Mouse (Mus musculus) lung, embryonic 15.5 days (tissue): ENCODE results near the gene Clec2g. TPM values are rescaled to one million over a fixed set of nuclear protein-coding genes. Genes with fewer than 3 reads are reported as not detected.
A peak's percentile ranks its signal among the peaks of the same experiment; 100 is the strongest.
"Not testable (repeated sequence)": the region's sequence is repeated elsewhere in the genome, so short reads cannot be mapped to it uniquely, and the experiment has no call there.

ENCODE experiments used
- ATAC-seq: fragments of 200-750 bp; cut with Nextera tagmentation; 2 replicates; pipeline ENCODE4 v1.8.0; 2017; ENCODE audit warnings: moderate number of reproducible peaks, borderline replicate concordance; ENCODE audit not compliant: low FRiP score, low TSS enrichment; ENCODE audit errors: extremely low read depth
- H3K27ac ChIP-seq: fragments of 300-500 bp; sonication (generic); 2 replicates; pipeline ENCODE4 v1.5.1; 2015; ENCODE audit warnings: moderate library complexity, mild to moderate bottlenecking, inconsistent platforms
- H3K27me3 ChIP-seq: fragments of 300-500 bp; sonication (generic); 2 replicates; pipeline ENCODE4 v1.6.1; 2015; ENCODE audit warnings: inconsistent platforms
- H3K36me3 ChIP-seq: fragments of 300-500 bp; sonication (generic); 2 replicates; pipeline ENCODE4 v1.6.1; 2015; ENCODE audit warnings: inconsistent platforms
- H3K4me1 ChIP-seq: fragments of 300-500 bp; sonication (generic); 2 replicates; pipeline ENCODE4 v1.6.1; 2015; ENCODE audit warnings: inconsistent platforms
- H3K4me2 ChIP-seq: fragments of 300-500 bp; sonication (generic); 2 replicates; pipeline ENCODE4 v1.6.1; 2015; ENCODE audit warnings: inconsistent platforms, mild to moderate bottlenecking, moderate library complexity
- H3K4me3 ChIP-seq: fragments of 300-500 bp; sonication (generic); 2 replicates; pipeline ENCODE4 v1.5.1; 2015; ENCODE audit warnings: mild to moderate bottlenecking, inconsistent platforms
- H3K9ac ChIP-seq: fragments of 300-500 bp; sonication (generic); 2 replicates; pipeline ENCODE4 v1.6.1; 2015; ENCODE audit warnings: inconsistent platforms
- H3K9me3 ChIP-seq: fragments of 300-500 bp; sonication (generic); 2 replicates; pipeline ENCODE4 v1.6.1; 2016; ENCODE audit warnings: inconsistent platforms
- WGBS: fragments of 180-500 bp; shearing (Covaris S2); methylation state at CpG from one replicate; pipeline ENCODE4 v1.1.7; 2015; 5-methylcytosine and 5-hydroxymethylcytosine counted together
- polyA plus RNA-seq: library from polyadenylated mRNA; unstranded; fragments of >200 nt; fragmentation: Nextera tagmentation; extraction: Ambion mirVana; gene quantifications from 2 replicates; pipeline ENCODE4 v1.2.1, GENCODE M21; 2015

Gene Clec2g
- 0.16 TPM in 1 of 2 replicates, not detected in the other for polyA plus RNA-seq

GRCm38 (mm10) chr6:128934081-128934480 is at the start of gene Clec2g:
Gene Clec2g (plus strand): TSS chr6:128934381.
- H3K27me3 ChIP-seq, ATAC-seq, H3K4me3 ChIP-seq, H3K36me3 ChIP-seq, H3K9ac ChIP-seq, H3K4me1 ChIP-seq, H3K9me3 ChIP-seq, H3K4me2 ChIP-seq: not testable (repeated sequence)
- WGBS: 91% methylated on average over 4 of the region's 4 CpGs
- H3K27ac ChIP-seq: peak within 1 kb of the TSS; percentile 37; the same call in 1 of the 2 replicates

DNA sequence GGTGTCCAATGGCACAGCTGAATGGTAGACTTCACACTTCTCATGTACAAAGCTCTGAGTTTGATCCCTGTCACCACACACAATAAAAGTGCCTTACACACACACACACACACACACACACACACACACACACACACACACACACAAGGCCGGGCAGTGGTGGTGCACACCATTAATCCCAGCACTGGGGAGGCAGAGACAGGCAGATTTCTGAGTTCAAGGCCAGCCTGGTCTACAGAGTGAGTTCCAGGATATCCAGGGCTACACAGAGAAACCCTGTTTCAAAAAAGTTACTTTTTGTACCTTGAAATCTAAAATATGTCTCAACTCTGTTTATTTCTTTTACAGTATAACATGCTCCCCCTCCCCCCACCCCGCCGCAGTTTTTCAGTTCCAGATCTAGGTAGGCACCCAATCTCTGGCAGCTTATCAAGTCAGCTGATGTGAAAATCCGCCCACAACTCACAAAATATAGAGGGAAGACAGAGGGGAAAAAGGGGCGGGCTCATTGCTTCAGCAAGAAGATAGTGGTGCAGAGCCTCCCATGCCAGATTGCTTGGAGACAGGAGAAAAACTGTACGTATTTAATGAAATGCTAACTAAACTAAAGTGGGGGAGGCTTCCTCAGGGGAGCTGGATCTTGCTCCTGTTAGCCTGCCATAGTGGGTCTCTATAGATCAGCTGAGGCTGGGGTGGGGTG is 46.9 kb upstream of the Clec2g start, which contains the start of gene Clec2i:
TSS of gene Clec2i (plus strand) at position 498 of the 700 bp plus-strand sequence.
- WGBS: 81% methylated on average over 6 of the region's 6 CpGs
- not testable (repeated sequence) for H3K27ac ChIP-seq, H3K4me3 ChIP-seq, H3K4me1 ChIP-seq, ATAC-seq, H3K36me3 ChIP-seq, H3K4me2 ChIP-seq, H3K9me3 ChIP-seq, H3K27me3 ChIP-seq, H3K9ac ChIP-seq

GRCm38 (mm10) chr6:128888834-128889233 is 45.3 kb upstream of the Clec2g start:
- H3K27ac ChIP-seq: no peak overlapping the region
- no peaks in the 10 kb centered on the region for H3K9me3 ChIP-seq
- H3K9ac ChIP-seq: no peak overlapping the region
- WGBS: 69% methylated on average over 5 of the region's 5 CpGs
- no peak overlapping the region for H3K4me2 ChIP-seq
- H3K4me1 ChIP-seq: no peaks in the 10 kb centered on the region
- no peaks in the 10 kb centered on the region for H3K36me3 ChIP-seq
- ATAC-seq: no peak
- no peaks in the 10 kb centered on the region for H3K27me3 ChIP-seq
- no peak overlapping the region for H3K4me3 ChIP-seq

DNA sequence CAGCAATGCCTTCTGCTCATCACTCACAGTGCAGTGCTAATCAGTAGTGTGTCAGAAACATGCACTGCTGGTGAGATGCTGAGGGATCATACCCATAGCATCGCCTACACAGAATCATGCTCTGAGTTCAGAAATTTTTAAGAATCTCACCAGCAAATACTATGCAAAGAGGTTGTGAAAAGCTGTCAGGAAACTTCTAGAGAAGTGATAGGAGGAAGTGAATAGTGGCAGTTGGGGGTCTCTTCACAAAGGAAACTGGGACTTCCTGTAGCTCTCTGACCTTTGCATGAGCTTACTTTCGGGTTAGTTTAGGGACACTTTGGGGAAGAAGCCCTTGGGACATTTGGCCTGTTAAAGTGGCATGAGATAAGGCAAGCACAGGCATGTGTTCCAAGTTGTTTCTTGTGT is 43.2 kb upstream of the Clec2g start, which contains the start of gene BC035044:
TSS of gene BC035044 (minus strand) at position 179 of the 408 bp plus-strand sequence.
- no peak within 1 kb of the TSS for H3K4me2 ChIP-seq
- H3K27me3 ChIP-seq: no peaks in the 10 kb centered on the region
- ATAC-seq: no peak
- H3K4me3 ChIP-seq: no peak within 1 kb of the TSS
- WGBS: 69% methylated on average over 2 of the region's 2 CpGs
- no peaks in the 10 kb centered on the region for H3K36me3 ChIP-seq
- H3K27ac ChIP-seq: no peak within 1 kb of the TSS
- H3K9ac ChIP-seq: no peak within 1 kb of the TSS
- H3K4me1 ChIP-seq: no peaks in the 10 kb centered on the region
- H3K9me3 ChIP-seq: no peaks in the 10 kb centered on the region

- H3K27ac ChIP-seq: no peak overlapping the region
- H3K9ac ChIP-seq: no peak overlapping the region
- no peak overlapping the region for H3K4me3 ChIP-seq
- H3K36me3 ChIP-seq: no peaks in the 10 kb centered on the region
- H3K9me3 ChIP-seq: no peaks in the 10 kb centered on the region
- H3K27me3 ChIP-seq: no peaks in the 10 kb centered on the region
- no peaks in the 10 kb centered on the region for H3K4me1 ChIP-seq
- ATAC-seq: peak; percentile 71; the same call in 1 of the 2 replicates
- no peak overlapping the region for H3K4me2 ChIP-seq
- WGBS: 36% methylated on average over 3 of the region's 3 CpGs
These were observed 38.7 kb upstream of the Clec2g start for GRCm38 (mm10) chr6:128895404-128896001.

DNA sequence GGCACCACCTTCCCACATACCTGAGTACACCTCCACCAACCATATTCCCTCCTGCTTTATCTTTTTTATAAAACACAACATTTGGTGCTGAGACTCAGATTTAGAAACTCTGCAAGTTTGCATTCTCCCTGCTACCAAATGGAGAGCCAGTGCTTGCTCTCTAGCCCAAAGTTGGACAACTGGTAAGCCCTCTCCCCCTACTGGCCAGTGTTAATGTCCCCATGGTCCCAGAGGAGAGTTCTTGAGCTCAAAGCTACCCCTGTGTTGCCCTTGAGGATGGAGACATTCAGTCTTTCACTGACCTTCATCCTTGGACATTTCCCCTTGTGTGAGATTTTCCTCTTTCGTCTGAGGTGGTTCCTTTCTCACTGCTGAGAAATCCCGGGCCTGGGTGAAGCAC is 34.1 kb upstream of the Clec2g start:
- H3K4me1 ChIP-seq: no peaks in the 10 kb centered on the region
- no peak overlapping the region for H3K27ac ChIP-seq
- no peak for ATAC-seq
- no peaks in the 10 kb centered on the region for H3K27me3 ChIP-seq
- no peaks in the 10 kb centered on the region for H3K36me3 ChIP-seq
- H3K9me3 ChIP-seq: no peaks in the 10 kb centered on the region
- 82% methylated on average over 2 of the region's 2 CpGs for WGBS
- no peak overlapping the region for H3K4me2 ChIP-seq
- no peak overlapping the region for H3K4me3 ChIP-seq
- no peak overlapping the region for H3K9ac ChIP-seq

- not testable (repeated sequence) for H3K27me3 ChIP-seq, H3K36me3 ChIP-seq, H3K9ac ChIP-seq, H3K9me3 ChIP-seq, H3K4me3 ChIP-seq, H3K4me2 ChIP-seq, H3K27ac ChIP-seq, H3K4me1 ChIP-seq
- WGBS: 83% methylated on average over 5 of the region's 6 CpGs
- peak; percentile 31; the same call in 1 of the 2 replicates for ATAC-seq
These were observed 33.2 kb upstream of the Clec2g start for GRCm38 (mm10) chr6:128900796-128901552.

- 72% methylated on average over 2 of the region's 2 CpGs for WGBS
- H3K27me3 ChIP-seq: no peaks in the 10 kb centered on the region
- peak overlapping the region; percentile 31; the same call in 1 of the 2 replicates for H3K27ac ChIP-seq
- H3K4me2 ChIP-seq: no peak overlapping the region
- H3K9me3 ChIP-seq: no peaks in the 10 kb centered on the region
- H3K4me3 ChIP-seq: no peak overlapping the region
- no peaks in the 10 kb centered on the region for H3K36me3 ChIP-seq
- no peak for ATAC-seq
- no peaks in the 10 kb centered on the region for H3K4me1 ChIP-seq
- no peak overlapping the region for H3K9ac ChIP-seq
These were observed 20.5 kb upstream of the Clec2g start for GRCm38 (mm10) chr6:128913598-128914254.

DNA sequence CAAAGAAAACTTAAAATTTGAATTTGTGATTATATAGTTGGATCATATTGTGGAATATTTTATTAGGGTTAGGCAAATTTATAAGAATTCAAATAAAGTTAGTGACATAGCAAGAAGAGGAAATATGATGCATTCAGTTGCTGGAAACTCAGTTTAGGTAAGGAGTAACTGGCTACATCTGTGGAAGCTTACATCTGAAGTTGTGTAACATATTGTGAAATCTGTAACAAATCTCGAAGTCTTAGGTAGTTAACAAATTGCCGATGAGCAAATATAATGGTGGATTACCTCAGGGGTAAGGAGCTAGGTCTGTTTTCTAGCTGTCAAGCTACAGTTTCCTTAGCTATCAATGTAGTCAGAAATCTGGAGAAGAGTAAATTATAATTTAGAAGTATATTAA is 16.9 kb upstream of the Clec2g start:
- no peak overlapping the region for H3K9ac ChIP-seq
- no peaks in the 10 kb centered on the region for H3K9me3 ChIP-seq
- H3K27me3 ChIP-seq: no peaks in the 10 kb centered on the region
- no peak overlapping the region for H3K27ac ChIP-seq
- H3K4me2 ChIP-seq: no peak overlapping the region
- 86% methylated on average over 2 of the region's 2 CpGs for WGBS
- ATAC-seq: no peak
- H3K4me1 ChIP-seq: no peaks in the 10 kb centered on the region
- H3K4me3 ChIP-seq: no peak overlapping the region
- H3K36me3 ChIP-seq: no peaks in the 10 kb centered on the region

- H3K9ac ChIP-seq: no peak overlapping the region
- WGBS: 23% methylated on average over 2 of the region's 2 CpGs
- no peaks in the 10 kb centered on the region for H3K36me3 ChIP-seq
- H3K27me3 ChIP-seq: no peaks in the 10 kb centered on the region
- no peaks in the 10 kb centered on the region for H3K9me3 ChIP-seq
- H3K4me1 ChIP-seq: peaks cover 8% of the 10 kb centered on the region
- H3K4me3 ChIP-seq: no peak overlapping the region
- H3K27ac ChIP-seq: peak overlapping the region; percentile 37; the same call in 1 of the 2 replicates
- H3K4me2 ChIP-seq: no peak overlapping the region
- peak; percentile 49; the same call in 1 of the 2 replicates for ATAC-seq
These were observed 1.1 kb upstream of the Clec2g start for GRCm38 (mm10) chr6:128933050-128933449.

DNA sequence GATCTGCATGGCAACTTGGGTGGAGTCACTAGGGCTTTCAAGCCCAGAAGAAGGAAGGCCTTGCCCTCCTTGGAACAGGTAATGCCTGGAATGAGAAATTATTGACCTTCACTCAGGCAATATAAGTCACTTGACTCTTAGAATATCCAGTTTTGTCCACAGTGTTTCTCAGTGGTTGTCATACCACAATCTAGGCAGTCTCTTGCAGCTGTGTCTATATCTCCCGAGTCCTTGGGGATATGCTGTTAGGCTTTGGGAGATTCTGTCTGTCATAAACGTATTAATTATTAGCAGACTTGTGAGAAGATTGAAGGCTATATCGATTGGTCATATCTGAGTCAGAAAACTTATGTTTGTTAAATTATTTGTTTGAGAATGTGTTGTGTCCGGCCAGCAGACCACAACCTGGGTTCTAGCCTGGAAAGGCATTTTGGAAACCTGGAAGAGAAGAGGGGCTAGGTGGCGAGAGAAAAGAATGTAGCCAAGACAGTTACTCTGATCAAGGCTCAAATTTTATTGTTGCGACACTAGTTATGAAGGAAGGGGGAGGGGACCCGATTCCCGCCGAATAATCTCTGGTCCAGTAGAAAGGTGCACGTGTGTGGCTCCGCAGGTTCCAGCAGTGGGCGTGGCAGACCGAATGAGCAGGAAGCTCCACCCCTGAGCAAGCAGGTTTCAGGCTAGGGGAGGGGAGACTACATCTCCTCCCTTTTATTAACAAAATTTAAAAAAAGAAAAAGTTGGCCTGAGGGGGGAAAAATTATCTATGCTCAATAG is 1.9 kb downstream of the Clec2g start:
- not testable (repeated sequence) for ATAC-seq

More for the DNA sequence above, 1.9 kb downstream of the Clec2g start:
- not testable (repeated sequence) for H3K27me3 ChIP-seq, H3K4me3 ChIP-seq, H3K27ac ChIP-seq, H3K36me3 ChIP-seq, H3K4me1 ChIP-seq, H3K9ac ChIP-seq, H3K4me2 ChIP-seq, H3K9me3 ChIP-seq
- WGBS: 87% methylated on average over 4 of the region's 13 CpGs
